Mouse (Mus musculus): ENCODE measurements around the gene Hoxa6.

Hoxa6 gene

GRCm38 (mm10) chr6:52165441-52166370, 42.8 kb downstream of the Hoxa6 start:
- CTCF ChIA-PET: no interaction called here

GRCm38 (mm10) chr6:52164626-52165440, 43.7 kb downstream of the Hoxa6 start, which contains the start of gene Hoxa2:
Hoxa2 (minus strand) TSS chr6:52164831.
- CTCF ChIA-PET: no interaction called here

- CTCF ChIA-PET: no interaction called here
Observed at GRCm38 (mm10) chr6:52164051-52164625, 44.4 kb downstream of the Hoxa6 start.

DNA sequence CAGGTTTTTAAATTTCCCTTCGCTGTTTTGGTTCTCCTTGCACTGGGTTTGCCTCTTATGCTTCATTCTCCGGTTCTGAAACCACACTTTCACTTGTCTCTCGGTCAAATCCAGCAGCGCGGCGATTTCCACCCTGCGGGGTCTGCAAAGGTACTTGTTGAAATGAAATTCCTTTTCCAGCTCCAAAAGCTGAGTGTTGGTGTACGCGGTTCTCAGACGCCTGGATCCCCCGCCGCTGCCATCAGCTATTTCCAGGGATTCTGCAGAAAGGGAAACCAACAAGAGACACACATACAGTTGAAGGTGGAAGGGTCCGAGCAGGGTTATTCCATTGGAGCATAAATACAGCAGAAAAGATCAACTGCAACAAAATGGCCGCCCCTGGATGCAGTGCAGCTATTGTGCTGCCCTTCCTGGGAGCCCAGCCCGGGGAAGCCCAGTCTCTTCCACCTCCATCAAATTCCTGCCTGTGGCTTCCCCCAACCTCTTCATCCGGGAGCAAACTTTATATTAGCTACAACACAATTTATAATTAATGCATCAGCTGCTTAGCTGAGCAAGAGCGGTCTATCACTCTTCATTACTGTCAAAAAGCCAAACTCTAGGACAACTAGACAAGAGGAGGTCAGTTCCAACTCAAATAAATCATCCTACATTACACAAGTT, 45.0 kb downstream of the Hoxa6 start:
- CTCF ChIA-PET: no interaction called here

GRCm38 (mm10) chr6:52162611-52163365, 45.7 kb downstream of the Hoxa6 start:
- CTCF ChIA-PET: no interaction called here

- CTCF ChIA-PET: no interaction called here
Observed at GRCm38 (mm10) chr6:52162093-52162380, 46.5 kb downstream of the Hoxa6 start.

- CTCF ChIA-PET: interaction anchor here (0.6 to 0.9 kb wide), 2 partner anchors 64 to 1970 kb away, joined by 3 to 4 read pairs; no protein-coding TSS in a partner anchor
Observed at GRCm38 (mm10) chr6:52161336-52162092, 47.0 kb downstream of the Hoxa6 start.

- CTCF ChIA-PET: interaction anchor here (0.6 to 0.9 kb wide), 2 partner anchors 64 to 1970 kb away, joined by 3 to 4 read pairs; no protein-coding TSS in a partner anchor
Observed at GRCm38 (mm10) chr6:52160511-52161335, 47.8 kb downstream of the Hoxa6 start.

DNA sequence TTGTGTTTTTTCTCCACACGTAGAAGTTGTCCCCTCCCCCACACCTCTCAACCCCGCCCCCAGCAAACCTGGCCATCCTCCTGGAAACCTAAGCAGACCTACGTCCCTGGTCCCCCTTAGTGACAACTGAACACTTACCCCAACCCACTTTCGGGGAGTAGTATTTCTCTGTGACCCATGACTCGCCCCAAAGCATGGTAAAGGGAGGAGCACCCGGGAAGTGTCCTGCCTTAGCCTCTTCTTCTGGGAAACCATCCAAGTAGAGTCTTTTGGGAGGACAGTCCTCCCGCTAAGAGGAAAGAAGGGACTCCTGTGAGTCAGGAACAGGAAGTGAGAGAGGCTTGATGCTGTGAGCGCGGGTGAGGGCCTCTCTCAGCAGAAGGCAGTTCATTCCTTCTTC, 48.5 kb downstream of the Hoxa6 start:
- CTCF ChIA-PET: no interaction called here

GRCm38 (mm10) chr6:52159164-52159761, 49.3 kb downstream of the Hoxa6 start:
- CTCF ChIA-PET: no interaction called here

DNA sequence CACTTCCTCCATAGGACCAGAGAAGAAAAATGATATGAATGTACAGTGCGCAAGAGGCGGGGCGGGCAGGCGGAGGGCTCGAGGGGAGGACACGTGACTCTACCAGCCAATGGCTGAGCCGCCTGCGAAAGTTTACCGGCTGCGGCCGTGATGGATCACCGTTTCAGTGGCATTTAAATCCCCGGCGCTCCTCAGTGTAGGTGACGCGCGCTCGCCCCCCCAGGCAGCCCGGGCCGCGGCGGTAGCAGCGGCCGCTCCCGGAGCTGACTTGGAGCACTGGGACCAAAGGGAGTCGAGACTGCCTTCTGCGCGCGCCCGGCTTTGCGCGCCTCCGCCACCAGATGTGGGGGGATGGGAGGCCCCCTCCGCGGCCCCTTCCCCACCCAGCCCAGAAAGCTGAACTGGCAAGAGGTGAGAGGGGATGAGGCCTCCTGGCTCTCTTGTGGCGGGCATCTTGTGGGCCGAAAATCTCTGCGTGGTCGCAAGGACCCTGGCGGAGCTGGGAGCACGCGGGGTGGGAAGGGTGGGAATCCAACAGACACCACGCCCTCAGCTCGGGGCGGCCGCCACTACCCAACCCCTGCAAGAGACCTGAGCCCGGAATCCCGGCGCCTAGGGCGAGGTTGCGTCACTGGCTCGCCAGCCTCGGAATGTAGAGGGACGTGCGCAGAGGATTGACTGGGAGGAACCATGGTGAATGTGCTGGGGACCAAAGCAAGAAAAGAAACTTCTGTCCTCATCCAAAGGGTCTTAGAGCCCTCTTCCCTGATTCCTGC, 50.1 kb downstream of the Hoxa6 start, which contains the start of gene Hoxa1:
TSS of gene Hoxa1 (minus strand) at position 42 of the 776 bp plus-strand sequence.
- CTCF ChIA-PET: no interaction called here

- CTCF ChIA-PET: no interaction called here
Observed at GRCm38 (mm10) chr6:52157466-52158275, 50.9 kb downstream of the Hoxa6 start.

DNA sequence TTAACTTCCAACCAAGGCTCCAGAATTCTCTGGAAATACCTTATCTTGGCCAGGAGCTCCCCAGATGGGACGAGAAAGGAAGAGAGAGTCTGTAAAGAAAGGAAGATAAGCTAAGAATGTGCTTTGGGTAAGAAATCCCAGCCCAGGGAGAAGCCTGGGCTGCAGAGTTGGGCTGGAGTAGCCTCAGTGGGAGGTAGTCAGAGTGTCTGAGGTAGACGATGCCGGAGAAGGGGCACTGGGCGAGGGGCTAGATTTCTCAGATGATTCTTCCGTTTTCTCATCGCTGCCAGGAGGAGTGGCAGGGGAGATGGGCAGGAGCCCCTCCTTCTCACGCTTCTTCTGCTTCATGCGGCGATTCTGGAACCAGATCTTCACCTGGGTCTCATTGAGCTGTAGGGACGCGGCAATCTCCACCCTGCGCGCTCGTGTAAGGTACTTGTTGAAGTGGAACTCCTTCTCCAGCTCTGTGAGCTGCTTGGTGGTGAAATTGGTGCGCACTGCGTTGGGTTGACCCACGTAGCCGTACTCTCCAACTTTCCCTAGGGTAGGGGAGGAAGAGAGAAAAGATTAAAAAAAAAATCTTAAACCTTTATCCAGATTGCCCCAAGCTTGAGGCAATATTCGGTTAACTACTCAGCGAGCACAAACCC, 51.8 kb downstream of the Hoxa6 start:
- CTCF ChIA-PET: no interaction called here
